Mouse (Mus musculus) heart, postnatal 36 days (tissue): ENCODE measurements around the gene Wfdc6a. TPM values are rescaled to one million over a fixed set of nuclear protein-coding genes. Genes with fewer than 3 reads are reported as not detected.
A peak's percentile ranks its signal among the peaks of the same experiment; 100 is the strongest.
"Not testable (repeated sequence)": the region's sequence is repeated elsewhere in the genome, so short reads cannot be mapped to it uniquely, and the experiment has no call there.

Experiments used
- DNase-seq, 2 experiments: peaks; one replicate each; pipeline ENCODE4 v3.0.0; 2021 to 2022
- intact Hi-C: fragments of 180-260 bp; cut with DNase I; formaldehyde crosslinking; loops from one replicate; pipeline ENCODE4 v1.15.1; 2025
- total RNA-seq, 2 experiments: library from RNA; stranded (reverse); gene quantifications; 2 replicates each; pipeline ENCODE4 v1.2.3; 2021

Gene Wfdc6a
- under 1 TPM in 1 of 2 experiments, not detected in 1; 0.53 TPM for total RNA-seq

DNA sequence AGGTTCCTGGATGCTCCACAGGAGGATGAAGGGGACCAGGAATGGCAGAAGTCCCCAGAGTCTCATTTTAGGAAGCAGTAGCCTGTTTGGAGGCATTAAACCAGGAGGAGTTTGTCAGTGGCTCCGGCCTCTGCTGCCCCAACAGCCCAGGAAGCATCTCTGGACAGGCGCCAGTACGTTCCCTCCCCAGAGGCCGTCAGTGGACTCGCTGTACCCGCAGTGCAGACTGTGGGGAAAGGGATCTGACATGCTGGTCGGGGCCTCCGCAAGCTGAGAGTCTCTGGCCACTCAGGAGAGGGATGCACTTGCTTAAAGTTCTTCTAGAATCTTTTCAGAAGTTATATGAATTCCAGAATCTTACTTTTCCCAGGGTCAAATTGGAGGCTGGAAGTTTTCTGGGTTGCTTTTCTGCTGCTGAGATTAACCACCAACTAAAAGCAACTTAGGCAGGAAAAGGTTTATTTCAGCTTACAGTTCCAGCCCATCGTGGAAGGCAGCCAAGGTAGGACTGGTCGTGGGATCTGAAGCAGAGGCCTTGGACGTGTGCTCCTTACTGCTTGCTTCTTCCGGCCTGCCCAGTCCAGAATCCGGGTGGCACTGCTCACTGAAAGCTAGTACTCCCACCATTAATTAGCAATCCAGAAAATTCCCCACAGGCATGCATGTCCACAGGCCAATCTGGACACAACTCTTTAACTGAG, at the start of gene Wfdc6a:
Gene Wfdc6a (minus strand): TSS at position 423 of the 701 bp plus-strand sequence.
- DNase-seq = peak; percentile 43 to 49
- intact Hi-C loops = not testable (repeated sequence)

- DNase-seq = no peak
- intact Hi-C loops = no loop called here
Observed at GRCm38 (mm10) chr2:164621775-164622174, 36.5 kb upstream of the Wfdc6a start.

DNA sequence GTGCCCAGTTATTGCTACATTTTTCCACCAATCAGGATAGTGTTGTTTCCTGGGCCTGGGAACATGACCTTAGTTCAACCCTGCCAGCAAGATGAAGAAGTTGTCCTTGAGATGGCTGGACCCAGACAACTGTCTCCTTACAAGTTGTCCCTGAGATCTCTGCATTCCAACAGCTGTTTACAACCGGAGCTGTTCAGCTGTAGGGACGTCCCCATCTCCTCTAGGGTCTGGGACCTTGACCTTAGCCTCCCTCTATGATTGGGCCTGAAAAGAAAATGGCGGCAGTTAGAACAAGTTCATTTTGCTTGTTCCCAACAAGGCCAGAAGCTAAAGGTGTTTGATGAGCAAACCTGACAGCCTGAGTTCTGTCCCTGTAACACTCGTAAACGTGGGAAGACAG, 33.8 kb upstream of the Wfdc6a start:
- intact Hi-C loops = no loop called here
- DNase-seq = no peak

DNA sequence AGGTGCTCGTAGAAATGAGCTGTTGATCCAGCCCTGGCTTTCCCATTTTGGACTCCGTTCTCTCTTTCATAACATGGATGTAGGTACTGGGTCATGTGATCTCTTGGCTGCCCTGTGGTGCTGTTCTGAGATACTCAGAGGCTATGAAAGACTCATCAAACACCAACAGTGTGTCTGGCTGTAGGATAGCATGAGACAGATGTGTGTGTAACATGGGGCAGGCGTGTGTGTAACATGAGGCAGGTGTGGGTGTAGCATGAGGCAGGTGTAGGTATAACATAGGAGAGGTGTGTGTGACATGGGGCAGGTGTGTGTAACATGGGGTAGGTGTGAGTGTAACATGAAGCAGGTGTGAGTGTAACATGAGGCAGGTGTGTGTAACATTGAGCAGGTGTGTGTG, 30.1 kb upstream of the Wfdc6a start:
- no peak for DNase-seq
- intact Hi-C loops = no loop called here

DNA sequence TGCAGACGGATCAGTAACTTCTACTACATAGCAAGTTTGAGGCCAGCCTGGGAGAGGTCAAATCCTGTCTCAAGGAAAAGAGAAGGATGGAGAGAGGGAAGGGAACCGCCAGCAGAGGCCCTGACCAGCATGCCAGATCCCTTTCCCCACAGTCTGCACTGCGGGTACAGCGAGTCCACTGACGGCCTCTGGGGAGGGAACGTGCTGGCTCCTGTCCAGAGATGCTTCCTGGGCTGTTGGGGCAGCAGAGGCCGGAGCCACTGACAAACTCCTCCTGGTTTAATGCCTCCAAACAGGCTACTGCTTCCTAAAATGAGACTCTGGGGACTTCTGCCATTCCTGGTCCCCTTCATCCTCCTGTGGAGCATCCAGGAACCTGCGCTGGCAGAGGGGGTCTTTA, 28.2 kb upstream of the Wfdc6a start, which contains the start of the genes Wfdc6b and Wfdc8:
Gene Wfdc6b (plus strand): TSS at position 52 of the 400 bp plus-strand sequence.
Gene Wfdc8 (minus strand): TSS at position 156 of the 400 bp plus-strand sequence.
- intact Hi-C loops = not testable (repeated sequence)

DNA sequence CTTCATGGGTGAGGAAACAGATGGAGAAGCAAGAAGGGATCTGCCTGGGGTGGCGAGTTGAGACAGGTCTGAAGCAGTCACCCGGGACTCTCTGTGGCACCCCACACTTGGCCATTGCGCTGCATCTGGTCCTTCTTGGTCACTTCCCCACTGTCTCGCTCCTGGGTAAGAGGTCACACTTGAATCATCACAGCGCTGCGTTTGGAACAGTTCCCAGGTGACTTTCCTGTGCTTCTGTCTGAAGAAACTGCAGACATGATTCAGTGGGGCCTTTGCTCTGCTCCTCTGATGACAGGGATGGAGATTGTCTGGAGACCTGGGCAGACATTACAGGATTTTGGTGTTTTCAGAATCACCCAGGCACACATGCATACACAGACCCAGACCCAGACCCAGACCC, 23.5 kb upstream of the Wfdc6a start:
- DNase-seq = no peak
- intact Hi-C loops = no loop called here

More for the DNA sequence above, 28.2 kb upstream of the Wfdc6a start, which contains the start of the genes Wfdc6b and Wfdc8:
- DNase-seq = peak; percentile 49 to 54

DNA sequence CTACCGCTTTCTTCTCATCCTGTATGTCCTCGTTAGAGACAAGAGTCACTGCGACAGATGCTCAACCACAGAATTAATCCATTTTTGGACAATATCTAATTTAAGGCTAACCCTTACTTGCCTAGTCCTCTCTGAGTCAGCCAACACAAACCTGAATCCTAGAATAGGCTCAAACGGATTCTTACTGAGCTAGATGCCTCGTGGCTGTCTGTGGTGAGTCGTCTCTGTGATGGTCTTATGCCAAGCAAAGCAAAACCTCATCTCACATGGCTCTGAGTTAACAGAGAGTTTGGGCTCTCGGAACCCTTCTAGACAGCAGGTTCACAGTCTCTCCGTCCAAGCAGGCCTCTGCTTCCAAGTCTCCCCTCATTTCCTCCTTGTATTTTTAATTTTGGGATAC, 19.2 kb upstream of the Wfdc6a start:
- intact Hi-C loops = no loop called here
- DNase-seq = no peak

DNA sequence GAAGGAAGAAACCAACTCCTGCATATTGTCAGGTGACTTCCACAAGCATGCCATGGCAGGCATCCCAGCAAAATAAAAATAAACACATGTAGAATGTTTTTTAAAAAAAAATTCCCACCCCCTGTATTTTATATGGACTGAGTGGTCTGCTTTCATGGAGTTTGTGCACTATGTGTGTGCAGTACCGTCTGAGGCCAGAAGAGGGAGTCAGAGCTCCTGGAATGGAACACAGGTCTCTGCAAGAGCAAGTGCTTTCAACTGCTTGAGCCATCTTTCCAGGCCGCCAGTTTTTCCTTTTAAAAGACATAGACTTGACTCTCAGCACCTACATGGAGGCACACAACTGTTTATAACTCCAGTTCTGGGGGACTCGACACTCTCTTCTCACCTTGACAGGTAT, 18.2 kb upstream of the Wfdc6a start:
- intact Hi-C loops = no loop called here

DNA sequence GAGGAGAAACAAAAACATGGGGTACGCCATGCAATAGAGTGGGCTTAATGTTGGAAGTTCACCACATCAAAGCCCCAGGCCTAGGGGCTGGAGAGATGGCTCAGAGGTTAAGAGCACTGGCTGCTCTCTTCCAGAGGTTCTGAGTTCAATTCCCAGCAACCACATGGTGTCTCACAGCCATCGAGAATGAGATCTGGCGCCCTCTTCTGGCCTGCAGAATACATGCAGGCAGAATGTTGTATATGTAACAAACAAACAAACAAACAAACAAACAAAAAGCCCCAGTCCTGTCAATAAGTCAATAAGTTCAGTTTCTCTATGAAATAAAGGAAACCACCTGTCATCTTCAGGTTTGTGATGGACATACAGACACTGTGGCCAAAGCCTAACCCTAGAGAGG, 14.9 kb upstream of the Wfdc6a start:
- intact Hi-C loops = no loop called here
- no peak for DNase-seq

More for the DNA sequence above, 18.2 kb upstream of the Wfdc6a start:
- no peak for DNase-seq

DNA sequence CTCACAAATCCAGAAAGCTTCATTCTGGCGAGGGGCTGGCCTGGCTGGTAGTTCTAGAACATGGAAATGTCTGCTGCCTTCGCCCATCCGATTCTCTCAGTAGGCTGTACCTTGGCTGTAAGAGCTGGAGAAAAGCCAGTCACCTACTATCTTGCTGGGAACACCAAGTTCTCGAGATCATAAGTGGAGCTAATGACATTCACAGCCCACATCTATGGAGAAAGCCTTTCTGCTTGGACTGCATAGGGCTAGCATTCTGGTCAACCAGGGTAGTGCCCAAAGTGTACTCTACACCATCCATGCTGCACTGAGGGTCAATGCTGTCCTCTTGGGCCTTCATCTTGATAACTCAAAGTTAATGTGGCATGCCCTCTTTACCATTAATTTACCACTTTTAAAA, 8.2 kb upstream of the Wfdc6a start, which contains the start of gene Eppin:
Gene Eppin (minus strand): TSS at position 101 of the 400 bp plus-strand sequence.
- no peak for DNase-seq
- intact Hi-C loops = loop anchor here (2.0 kb wide), 1 partner anchor 203 kb away; no protein-coding TSS in a partner anchor

DNA sequence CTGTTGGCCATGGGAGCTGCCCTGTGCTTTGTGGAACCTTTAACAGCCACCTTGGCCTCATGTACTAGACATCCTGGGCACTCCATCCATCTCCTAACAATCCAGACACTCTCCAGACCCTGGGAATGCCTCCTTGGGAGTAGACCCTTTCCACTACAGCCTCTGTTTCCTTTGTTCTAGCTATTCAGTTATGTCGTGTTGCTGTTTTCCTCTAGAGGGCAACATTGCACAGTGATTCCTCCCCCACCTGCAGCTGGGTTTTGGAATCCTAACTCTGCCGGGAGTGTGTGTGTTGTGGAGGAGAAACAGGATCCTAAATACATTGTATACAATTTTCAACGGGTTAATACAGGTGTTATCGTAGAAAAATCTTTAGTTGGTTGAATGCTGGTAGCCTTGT, 6.8 kb upstream of the Wfdc6a start:
- no peak for DNase-seq
- intact Hi-C loops = loop anchor here (1.0 to 2.0 kb wide), 2 partner anchors 134 to 205 kb away; no protein-coding TSS in a partner anchor

GRCm38 (mm10) chr2:164573359-164573758, 11.9 kb downstream of the Wfdc6a start, which contains the start of gene Spint3:
Gene Spint3 (minus strand): TSS chr2:164573459.
- DNase-seq, intact Hi-C loops: not testable (repeated sequence)

- DNase-seq = no peak
- intact Hi-C loops = no loop called here
Observed at GRCm38 (mm10) chr2:164567460-164567859, 17.8 kb downstream of the Wfdc6a start.

GRCm38 (mm10) chr2:164566997-164567396, 18.2 kb downstream of the Wfdc6a start:
- intact Hi-C loops = no loop called here
- no peak for DNase-seq

GRCm38 (mm10) chr2:164564346-164564745, 20.9 kb downstream of the Wfdc6a start:
- intact Hi-C loops = no loop called here
- no peak for DNase-seq

- peak in 1 of 2 experiments; percentile 14 for DNase-seq
- intact Hi-C loops = loop anchor here (1.0 kb wide), 1 partner anchor 32 kb away; no protein-coding TSS in a partner anchor
Observed at GRCm38 (mm10) chr2:164563339-164564038, 21.8 kb downstream of the Wfdc6a start.

GRCm38 (mm10) chr2:164562391-164563188, 22.7 kb downstream of the Wfdc6a start, which contains the start of gene Wfdc2:
Gene Wfdc2 (plus strand): TSS chr2:164562413.
- DNase-seq = no peak
- intact Hi-C loops = loop anchor here (1.0 kb wide), 1 partner anchor 31 kb away; no protein-coding TSS in a partner anchor

- intact Hi-C loops = no loop called here
- no peak for DNase-seq
Observed at GRCm38 (mm10) chr2:164560106-164560505, 25.1 kb downstream of the Wfdc6a start.

GRCm38 (mm10) chr2:164558991-164559645, 26.1 kb downstream of the Wfdc6a start:
- intact Hi-C loops = no loop called here
- DNase-seq = no peak

DNA sequence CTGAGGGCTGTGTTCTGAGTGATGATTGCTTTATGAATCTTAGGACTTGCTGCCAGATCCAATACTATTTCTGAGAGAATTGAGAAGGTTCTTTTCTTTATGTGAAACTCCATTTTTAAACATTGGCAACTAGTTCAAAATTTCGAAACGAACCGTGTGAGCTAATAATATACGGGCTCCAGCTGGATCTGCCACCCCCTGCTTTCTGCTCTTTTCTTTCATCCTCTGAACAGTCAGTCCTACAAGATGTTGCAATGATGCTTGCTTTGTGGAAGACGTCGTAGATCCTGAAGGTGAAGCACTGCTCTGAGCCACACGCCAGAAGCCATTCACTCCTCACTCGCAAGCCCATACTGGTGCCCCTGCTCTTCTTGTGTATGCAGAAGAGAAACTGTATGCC, 26.8 kb downstream of the Wfdc6a start:
- no peak for DNase-seq
- intact Hi-C loops = no loop called here
